Mouse (Mus musculus) intestine, embryonic 16.5 days (tissue): ENCODE data around the gene Wdtc1. TPM values are rescaled to one million over a fixed set of nuclear protein-coding genes. Genes with fewer than 3 reads are reported as not detected.

Source experiments
- ATAC-seq: fragments of 200-750 bp; cut with Nextera tagmentation; 2 replicates; pipeline ENCODE4 v1.8.0; 2017; ENCODE audit warnings: moderate TSS enrichment, moderate library complexity
- H3K27ac ChIP-seq: fragments of 300-500 bp; sonication (generic); 2 replicates; pipeline ENCODE4 v1.5.1; 2014; ENCODE audit warnings: mild to moderate bottlenecking, low read length
- H3K27me3 ChIP-seq: fragments of 300-500 bp; sonication (generic); replicated peaks from 2 replicates; pipeline ENCODE4 v1.6.1; 2014; ENCODE audit warnings: low read length, control low read depth, mixed read lengths; ENCODE audit not compliant: control insufficient read depth, insufficient read depth
- H3K36me3 ChIP-seq: fragments of 300-500 bp; sonication (generic); 2 replicates; pipeline ENCODE4 v1.6.1; 2014; ENCODE audit warnings: low read length, control low read depth; ENCODE audit not compliant: control insufficient read depth, insufficient read depth
- H3K4me1 ChIP-seq: fragments of 300-500 bp; sonication (generic); 2 replicates; pipeline ENCODE4 v1.6.1; 2014; ENCODE audit warnings: low read length, control low read depth, mixed read lengths; ENCODE audit not compliant: control insufficient read depth, insufficient read depth
- H3K4me2 ChIP-seq: fragments of 300-500 bp; sonication (generic); 2 replicates; pipeline ENCODE4 v1.6.1; 2014; ENCODE audit warnings: low read depth, low read length, control low read depth
- H3K4me3 ChIP-seq: fragments of 300-500 bp; sonication (generic); 2 replicates; pipeline ENCODE4 v1.5.1; 2014; ENCODE audit warnings: mild to moderate bottlenecking, low read length
- H3K9ac ChIP-seq: fragments of 300-500 bp; sonication (generic); 2 replicates; pipeline ENCODE4 v1.6.1; 2014; ENCODE audit warnings: low read depth, low read length
- H3K9me3 ChIP-seq: fragments of 300-500 bp; sonication (generic); 2 replicates; pipeline ENCODE4 v1.6.1; 2016; ENCODE audit warnings: low read length, control low read depth; ENCODE audit not compliant: control insufficient read depth
- WGBS: fragments of 180-500 bp; shearing (Covaris S2); extraction: QIAGEN DNeasy Blood & Tissue Kit; methylation state at CpG from one replicate; pipeline ENCODE4 v1.1.7; 2014; 5-methylcytosine and 5-hydroxymethylcytosine counted together
- polyA plus RNA-seq: library from polyadenylated mRNA; unstranded; fragments of >200 nt; fragmentation: Nextera tagmentation; extraction: Ambion mirVana; gene quantifications from 2 replicates; pipeline ENCODE4 v1.2.1, GENCODE M21; 2015

Gene Wdtc1
- polyA plus RNA-seq, 1 experiment from 2014 or later = 11.4 TPM

GRCm38 (mm10) chr4:133297360-133297759, 55.9 kb downstream of the Wdtc1 start:
- H3K27ac ChIP-seq = no peak overlapping the region
- 68% methylated on average over 10 of the region's 10 CpGs for WGBS

DNA sequence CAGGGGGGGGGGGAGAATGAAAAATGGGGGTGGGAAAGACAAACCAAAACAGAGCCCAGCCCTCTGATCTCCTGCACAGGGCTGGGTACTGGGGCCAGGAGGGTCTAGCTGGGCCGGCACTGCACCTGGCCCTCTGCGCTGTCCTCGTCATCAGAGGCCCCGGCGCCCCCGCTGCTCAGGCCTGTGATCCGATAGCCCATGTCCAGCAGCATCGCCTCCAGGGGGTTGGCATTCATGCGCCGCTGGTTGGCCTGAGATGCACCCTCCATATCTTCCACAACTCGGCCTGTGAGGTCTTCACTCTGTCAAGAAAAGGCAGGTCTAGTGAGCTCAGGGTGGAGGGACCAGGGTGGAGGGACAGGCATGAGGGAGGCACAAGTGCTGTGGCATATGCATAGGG, 59.2 kb downstream of the Wdtc1 start:
- 64% methylated on average over 11 of the region's 11 CpGs for WGBS
- H3K4me2 ChIP-seq = no peak overlapping the region
- H3K36me3 ChIP-seq = peaks cover 9% of the 10 kb centered on the region; the same call in 1 of the 2 replicates
- no peak overlapping the region for H3K27ac ChIP-seq
- H3K9ac ChIP-seq = no peak overlapping the region
- no peak overlapping the region for H3K4me3 ChIP-seq
- H3K9me3 ChIP-seq = no peaks in the 10 kb centered on the region
- ATAC-seq = no peak
- no peaks in the 10 kb centered on the region for H3K27me3 ChIP-seq
- peaks cover 16% of the 10 kb centered on the region for H3K4me1 ChIP-seq

More at GRCm38 (mm10) chr4:133297360-133297759, 55.9 kb downstream of the Wdtc1 start:
- Histone ChIP-seq H3K36me3 (peaks cover 12% of the 10 kb centered on the region; the same call in 1 of the 2 replicates), H3K9ac (no peak overlapping the region), H3K4me1 (peaks cover 16% of the 10 kb centered on the region), H3K9me3 (no peaks in the 10 kb centered on the region), H3K4me2 (no peak overlapping the region), H3K4me3 (no peak overlapping the region), H3K27me3 (no peaks in the 10 kb centered on the region)
- ATAC-seq = no peak

- ATAC-seq = peak; percentile 38
- Histone ChIP-seq H3K36me3 (peaks cover 9% of the 10 kb centered on the region; the same call in 1 of the 2 replicates), H3K27ac (no peak overlapping the region), H3K27me3 (no peaks in the 10 kb centered on the region), H3K4me3 (no peak overlapping the region), H3K4me1 (peaks cover 12% of the 10 kb centered on the region), H3K9me3 (no peaks in the 10 kb centered on the region), H3K9ac (peak overlapping the region; percentile 37), H3K4me2 (no peak overlapping the region)
- WGBS = 44% methylated on average over 24 of the region's 24 CpGs
Observed at GRCm38 (mm10) chr4:133292901-133293843, 60.1 kb downstream of the Wdtc1 start.

- peaks cover 9% of the 10 kb centered on the region; the same call in 1 of the 2 replicates for H3K36me3 ChIP-seq
- H3K27me3 ChIP-seq = no peaks in the 10 kb centered on the region
- H3K4me2 ChIP-seq = no peak overlapping the region
- H3K4me3 ChIP-seq = no peak overlapping the region
- 76% methylated on average over 4 of the region's 4 CpGs for WGBS
- no peak for ATAC-seq
- H3K27ac ChIP-seq = no peak overlapping the region
- no peaks in the 10 kb centered on the region for H3K9me3 ChIP-seq
- no peak overlapping the region for H3K9ac ChIP-seq
- peaks cover 8% of the 10 kb centered on the region for H3K4me1 ChIP-seq
Observed at GRCm38 (mm10) chr4:133292405-133292804, 60.9 kb downstream of the Wdtc1 start.

DNA sequence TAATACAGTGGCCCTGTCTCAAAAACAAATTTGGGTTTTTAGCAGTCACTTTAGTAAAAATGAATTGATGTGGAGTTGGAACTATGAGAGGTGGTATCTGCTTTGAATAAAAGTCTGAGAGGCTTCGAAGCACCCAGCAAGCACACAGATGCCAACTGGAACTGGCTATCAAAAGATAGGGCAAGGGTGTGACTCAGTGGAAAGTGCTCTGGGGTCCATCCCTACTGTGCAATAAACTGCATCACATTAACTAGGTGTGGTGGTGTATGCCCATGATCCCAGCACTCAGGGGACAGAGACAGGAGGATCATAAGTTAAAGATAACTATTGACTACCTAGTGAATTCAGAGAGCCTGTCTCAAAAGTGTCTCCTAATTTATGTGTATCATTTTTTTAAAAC, 62.0 kb downstream of the Wdtc1 start:
- no peak for ATAC-seq
- 93% methylated on average over 1 of the region's 1 CpGs for WGBS
- H3K36me3 ChIP-seq = peaks cover 8% of the 10 kb centered on the region; the same call in 1 of the 2 replicates

GRCm38 (mm10) chr4:133286476-133287077, 66.7 kb downstream of the Wdtc1 start:
- Histone ChIP-seq H3K27ac (no peak overlapping the region), H3K4me2 (no peak overlapping the region), H3K27me3 (no peaks in the 10 kb centered on the region), H3K9me3 (no peaks in the 10 kb centered on the region), H3K4me1 (peaks cover 8% of the 10 kb centered on the region), H3K9ac (no peak overlapping the region), H3K4me3 (no peak overlapping the region), H3K36me3 (no peaks in the 10 kb centered on the region)
- WGBS = 80% methylated on average over 4 of the region's 4 CpGs
- no peak for ATAC-seq

More for the DNA sequence above, 62.0 kb downstream of the Wdtc1 start:
- H3K4me2 ChIP-seq = no peak overlapping the region
- H3K27ac ChIP-seq = no peak overlapping the region
- no peak overlapping the region for H3K9ac ChIP-seq
- H3K4me3 ChIP-seq = no peak overlapping the region
- H3K4me1 ChIP-seq = peaks cover 8% of the 10 kb centered on the region
- no peaks in the 10 kb centered on the region for H3K27me3 ChIP-seq
- no peaks in the 10 kb centered on the region for H3K9me3 ChIP-seq

DNA sequence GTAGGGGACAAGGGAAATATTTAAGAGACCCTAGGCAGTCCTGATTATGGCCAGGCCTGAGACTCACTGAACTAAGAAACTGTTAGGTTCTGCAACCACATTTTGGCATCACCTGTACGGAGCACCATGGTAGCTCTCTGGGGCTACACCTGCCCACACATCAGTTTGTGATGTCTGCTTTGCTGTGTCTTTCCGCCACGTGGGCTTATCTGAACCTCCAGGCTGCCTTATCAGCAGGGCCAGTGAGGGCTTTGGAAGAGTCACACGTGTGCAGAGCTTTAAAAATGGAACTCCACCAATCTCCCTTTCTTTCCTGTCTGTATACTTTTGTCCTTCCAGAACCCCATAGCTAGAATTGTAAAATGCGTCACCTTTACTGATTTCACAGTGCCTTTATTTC, 67.3 kb downstream of the Wdtc1 start:
- Histone ChIP-seq H3K36me3 (no peaks in the 10 kb centered on the region), H3K4me3 (no peak overlapping the region), H3K4me1 (peaks cover 8% of the 10 kb centered on the region), H3K27ac (no peak overlapping the region), H3K27me3 (no peaks in the 10 kb centered on the region), H3K9me3 (no peaks in the 10 kb centered on the region), H3K9ac (no peak overlapping the region), H3K4me2 (no peak overlapping the region)
- 71% methylated on average over 5 of the region's 5 CpGs for WGBS
- ATAC-seq = peak; percentile 69

DNA sequence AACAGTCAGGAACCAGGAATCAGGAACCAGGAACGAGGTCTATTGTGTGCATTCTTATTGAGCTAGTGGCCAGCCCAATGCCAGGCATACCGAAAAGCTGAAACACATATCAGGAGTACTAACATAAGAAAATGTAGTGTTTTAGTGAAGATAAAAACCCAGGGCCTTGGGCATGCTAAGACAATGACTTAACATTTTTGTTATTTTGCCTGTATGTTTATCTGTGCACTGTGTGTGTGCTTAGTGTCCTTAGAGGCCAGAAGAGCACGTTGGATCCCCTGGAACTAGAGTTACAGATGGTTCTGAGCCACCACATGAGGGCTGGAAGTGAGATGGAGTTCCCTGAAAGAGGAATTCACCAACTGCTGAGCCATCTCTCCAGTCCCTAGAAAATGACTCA, 68.0 kb downstream of the Wdtc1 start:
- ATAC-seq = no peak
- WGBS = 82% methylated on average over 3 of the region's 3 CpGs
- Histone ChIP-seq H3K27me3 (no peaks in the 10 kb centered on the region), H3K9ac (no peak overlapping the region), H3K36me3 (no peaks in the 10 kb centered on the region), H3K4me3 (no peak overlapping the region), H3K4me2 (no peak overlapping the region), H3K27ac (no peak overlapping the region), H3K9me3 (no peaks in the 10 kb centered on the region), H3K4me1 (peaks cover 8% of the 10 kb centered on the region)

DNA sequence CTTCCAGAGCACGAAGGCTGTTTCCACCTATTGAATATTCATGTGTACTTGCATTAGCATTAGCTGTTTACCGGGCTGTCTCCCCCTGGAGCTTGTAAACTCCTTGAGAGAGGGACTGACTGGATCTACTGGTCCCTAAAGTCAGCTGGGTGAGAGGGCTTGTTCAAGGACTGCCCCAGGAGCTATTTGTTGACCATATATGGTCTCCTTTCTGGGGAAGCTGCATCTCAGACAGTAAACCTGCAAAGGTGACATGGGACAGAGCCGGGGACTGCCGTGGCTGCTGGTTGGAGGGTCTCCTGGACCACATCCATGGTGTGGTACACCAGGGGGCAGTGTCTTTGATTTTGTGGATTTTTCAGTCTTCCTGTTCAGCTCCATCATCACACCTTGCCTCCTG, 70.6 kb downstream of the Wdtc1 start:
- no peak overlapping the region for H3K4me2 ChIP-seq
- H3K27me3 ChIP-seq = no peaks in the 10 kb centered on the region
- no peaks in the 10 kb centered on the region for H3K9me3 ChIP-seq
- 26% methylated on average over 4 of the region's 4 CpGs for WGBS
- H3K4me1 ChIP-seq = peaks cover 8% of the 10 kb centered on the region
- no peaks in the 10 kb centered on the region for H3K36me3 ChIP-seq
- peak overlapping the region; percentile 47 for H3K27ac ChIP-seq
- H3K9ac ChIP-seq = peak overlapping the region; percentile 21; the same call in 1 of the 2 replicates
- no peak overlapping the region for H3K4me3 ChIP-seq
- ATAC-seq = no peak
